Mouse (Mus musculus) natural killer cell, adult 2 months (primary cell): ENCODE results near the gene Rnf111.

Experiments used
- DNase-seq, 2 experiments: peaks; one replicate each; pipeline ENCODE4 v3.0.0; 2022; ENCODE audit warnings: low spot score in 2 of 2

Gene Rnf111

DNA sequence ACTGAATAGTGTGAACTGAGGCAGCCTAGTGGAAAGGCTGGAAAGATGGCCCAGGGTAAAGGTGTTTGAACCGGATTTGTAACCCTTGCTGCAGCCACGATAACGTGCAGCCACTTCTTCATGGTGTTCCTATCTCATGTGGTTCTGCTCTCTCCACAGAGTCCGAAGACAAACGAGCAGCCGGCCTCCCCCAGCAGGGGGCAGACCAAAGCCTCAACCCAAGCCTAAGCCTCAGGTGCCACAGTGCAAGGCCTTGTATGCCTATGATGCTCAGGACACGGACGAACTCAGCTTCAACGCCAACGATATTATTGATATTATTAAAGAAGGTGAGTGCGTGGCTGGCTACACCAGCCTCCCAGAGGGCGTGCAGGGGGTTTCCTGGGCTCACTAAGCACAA lies 107.9 kb downstream of the Rnf111 start:
- DNase-seq: no peak

- DNase-seq: peak in 1 of 2 experiments; percentile 13
Measured at GRCm38 (mm10) chr9:70392563-70392907, 111.0 kb downstream of the Rnf111 start.

DNA sequence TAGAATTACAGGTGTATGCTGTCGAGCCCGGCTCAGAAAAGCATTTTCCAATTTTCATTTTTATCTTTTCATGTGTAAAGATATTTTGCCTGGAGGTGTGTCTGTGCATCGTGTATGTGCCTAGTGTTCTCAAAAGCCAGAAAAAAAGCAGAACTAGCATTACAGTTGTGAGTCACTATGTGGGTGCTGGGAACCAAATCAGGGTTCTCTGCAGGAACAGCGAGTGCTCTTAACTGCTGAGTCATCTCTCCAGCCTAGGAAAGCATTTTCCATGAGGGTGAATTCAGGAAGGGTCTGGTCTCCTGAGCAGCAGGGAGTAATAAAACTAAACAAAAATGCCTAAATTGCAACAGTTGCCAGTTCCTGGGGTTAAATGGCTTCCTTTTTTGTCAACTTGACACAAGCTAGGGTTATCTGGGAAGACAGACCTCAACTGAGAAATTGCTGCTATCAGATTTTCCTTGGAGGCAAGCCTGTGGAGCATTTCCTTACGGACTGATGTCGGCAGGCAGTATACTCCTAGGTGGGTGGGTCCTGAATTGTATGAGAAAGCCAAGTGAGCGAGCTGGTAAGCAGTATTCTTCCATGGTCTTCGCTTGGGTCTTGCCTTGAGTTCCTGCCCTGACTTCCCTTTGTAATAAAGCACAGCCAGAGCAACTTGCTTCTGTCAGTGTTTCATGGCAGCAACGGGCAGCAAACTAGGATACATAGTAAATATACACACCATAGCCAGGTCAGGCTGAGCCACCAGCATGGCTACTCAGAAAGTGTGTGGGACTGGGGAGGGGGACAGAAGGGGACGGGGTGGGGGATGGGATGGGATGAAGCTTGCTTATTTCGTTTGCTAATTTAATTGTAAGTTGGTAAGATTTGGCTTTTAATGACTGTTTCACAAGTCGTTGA lies 111.6 kb downstream of the Rnf111 start:
- DNase-seq: no peak

- DNase-seq: no peak
Measured at GRCm38 (mm10) chr9:70391042-70391441, 112.5 kb downstream of the Rnf111 start.

DNA sequence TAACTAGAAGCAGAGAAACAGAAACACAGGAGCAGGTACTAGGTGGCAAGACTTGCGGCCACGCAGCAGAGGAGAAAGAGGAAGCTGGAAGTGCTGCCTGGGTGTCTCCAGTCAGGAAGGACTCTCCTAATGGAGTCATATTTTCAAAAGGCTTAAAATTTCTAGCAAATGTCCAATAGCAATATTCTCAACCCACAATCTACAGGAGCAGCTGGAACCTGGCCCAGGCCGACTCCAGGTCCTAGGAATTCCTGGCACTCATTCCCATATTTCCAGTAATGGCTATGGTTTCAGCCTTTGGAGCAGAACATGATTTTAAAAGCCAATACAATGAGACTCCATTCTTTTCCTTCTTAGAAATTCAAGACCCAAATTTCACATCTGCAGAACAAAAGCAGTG lies 114.0 kb downstream of the Rnf111 start:
- no peak for DNase-seq

- no peak for DNase-seq
Measured at GRCm38 (mm10) chr9:70387410-70388119, 116.0 kb downstream of the Rnf111 start.

DNA sequence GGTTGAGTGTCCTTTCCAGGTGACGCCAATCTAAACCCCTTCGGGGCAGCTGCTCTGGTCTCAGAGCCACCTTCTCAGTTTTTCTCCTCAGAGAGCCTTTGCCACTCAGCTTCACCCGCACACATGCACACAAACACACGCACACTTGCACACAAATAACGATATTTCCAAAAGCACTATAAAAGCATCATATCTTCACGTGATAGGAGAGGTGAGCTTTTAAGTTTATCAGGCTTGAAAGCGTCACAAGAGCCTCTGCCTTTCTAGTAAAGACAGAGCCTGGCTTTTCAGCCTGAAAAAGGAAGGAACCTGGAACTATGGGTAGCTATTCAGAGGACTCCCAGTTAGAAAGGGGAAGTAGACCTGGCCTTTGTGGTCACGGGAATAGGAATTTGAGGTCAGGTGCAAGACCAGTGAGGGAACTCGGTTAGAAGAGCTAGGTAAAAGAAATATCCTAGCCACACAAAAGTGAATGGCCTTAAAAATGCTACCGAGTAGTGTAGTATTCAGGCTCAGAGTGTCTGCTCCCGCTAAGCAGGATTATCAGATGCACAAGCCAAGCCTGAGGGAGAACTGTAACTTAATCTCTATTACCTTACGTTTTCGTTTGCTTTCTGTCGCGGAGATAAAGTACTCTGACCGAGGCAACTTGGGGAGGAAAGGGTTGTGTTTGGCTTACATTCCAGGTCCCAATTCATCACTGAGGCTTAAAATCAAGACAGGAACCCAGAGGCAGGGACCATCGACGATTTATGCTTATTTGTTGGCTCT lies 118.4 kb downstream of the Rnf111 start:
- DNase-seq: no peak

GRCm38 (mm10) chr9:70384494-70384893 lies 119.0 kb downstream of the Rnf111 start:
- DNase-seq: no peak

DNA sequence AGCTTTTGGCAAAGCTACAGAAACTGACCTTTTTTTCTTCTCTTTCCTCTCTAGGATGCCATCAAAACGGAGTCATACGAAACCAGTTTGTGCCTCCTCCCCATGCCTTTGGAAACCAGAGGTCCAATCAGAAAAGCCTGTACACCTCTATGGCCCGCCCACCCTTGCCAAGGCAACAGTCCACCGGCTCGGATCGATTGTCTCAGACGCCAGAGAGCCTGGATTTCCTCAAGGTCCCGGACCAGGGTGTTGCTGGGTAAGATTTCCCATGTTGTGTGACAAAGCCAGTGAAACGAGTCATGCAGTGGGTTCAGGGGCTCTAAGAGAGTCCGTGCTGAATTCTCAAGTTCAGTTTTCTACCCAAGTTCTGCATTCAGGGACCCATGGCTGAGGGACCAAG lies 119.8 kb downstream of the Rnf111 start:
- DNase-seq: no peak

DNA sequence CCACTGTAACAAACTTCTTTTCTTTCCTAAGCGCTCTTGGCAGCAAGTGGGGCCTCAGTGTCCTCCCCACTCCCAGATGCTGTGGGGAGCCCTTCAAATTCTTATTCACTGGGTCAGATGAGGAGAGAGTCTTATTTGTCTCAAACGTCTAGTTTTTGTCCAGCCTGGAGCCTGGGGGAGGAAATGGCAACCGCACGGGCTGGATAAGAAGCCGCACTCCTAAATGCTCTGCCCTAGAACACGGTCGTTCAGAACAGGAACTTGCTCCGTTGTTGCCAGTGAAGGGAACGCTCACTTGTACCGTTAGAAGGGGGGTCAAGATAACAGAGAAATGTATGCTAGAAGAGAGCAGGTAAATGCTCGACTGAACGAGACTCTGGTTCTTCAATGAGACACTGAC lies 121.4 kb downstream of the Rnf111 start:
- DNase-seq: no peak

DNA sequence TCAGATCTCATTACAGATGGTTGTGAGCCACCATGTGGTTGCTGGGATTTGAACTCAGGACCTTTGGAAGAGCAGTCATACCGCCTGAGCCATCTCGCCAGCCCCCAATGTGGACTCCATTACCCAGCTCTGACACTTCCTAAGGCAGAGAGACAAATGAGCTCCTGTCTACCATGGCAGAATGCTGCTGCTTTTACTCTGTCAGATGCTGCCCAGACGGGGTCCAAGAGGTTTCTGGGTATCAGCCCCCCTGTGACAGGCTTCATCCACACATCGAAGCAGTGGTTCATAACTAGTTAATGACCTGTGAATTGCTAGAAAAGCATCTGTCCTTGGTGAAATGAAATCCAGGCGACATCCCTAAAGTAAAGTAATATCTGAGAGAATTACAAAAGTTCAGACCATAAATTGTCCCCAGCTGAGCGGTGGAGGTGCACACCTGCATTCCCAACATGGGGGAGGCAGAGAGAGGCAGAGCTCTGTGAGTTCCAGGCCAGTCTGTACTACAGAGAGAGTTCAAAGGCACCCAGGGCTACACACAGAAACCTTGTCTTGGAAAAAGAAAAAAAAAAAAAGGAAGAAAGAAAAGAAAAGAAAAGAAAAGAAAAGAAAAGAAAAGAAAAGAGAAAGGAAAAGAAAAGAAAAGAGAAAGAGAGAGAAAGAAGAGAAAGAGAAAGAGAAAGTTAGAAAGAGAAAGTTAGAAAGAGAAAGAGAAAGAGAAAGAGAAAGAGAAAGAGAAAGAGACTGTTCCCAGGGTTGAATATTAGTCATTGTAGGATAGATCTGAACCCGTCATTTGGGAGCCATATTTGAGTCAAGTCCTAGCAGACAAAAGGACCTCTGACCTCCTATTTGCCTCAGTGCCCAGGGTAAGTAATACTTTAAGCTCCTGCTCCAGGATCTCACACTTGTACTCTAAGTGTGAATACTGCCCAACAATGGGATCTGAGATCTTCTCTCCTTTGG lies 123.7 kb downstream of the Rnf111 start:
- DNase-seq: no peak
